Mouse (Mus musculus): ENCODE data around the gene Trabd2b. TPM values are rescaled to one million over a fixed set of nuclear protein-coding genes. Genes with fewer than 3 reads are reported as not detected.

Trabd2b gene
- polyA plus RNA-seq, 1 experiment: 1.6 TPM

DNA sequence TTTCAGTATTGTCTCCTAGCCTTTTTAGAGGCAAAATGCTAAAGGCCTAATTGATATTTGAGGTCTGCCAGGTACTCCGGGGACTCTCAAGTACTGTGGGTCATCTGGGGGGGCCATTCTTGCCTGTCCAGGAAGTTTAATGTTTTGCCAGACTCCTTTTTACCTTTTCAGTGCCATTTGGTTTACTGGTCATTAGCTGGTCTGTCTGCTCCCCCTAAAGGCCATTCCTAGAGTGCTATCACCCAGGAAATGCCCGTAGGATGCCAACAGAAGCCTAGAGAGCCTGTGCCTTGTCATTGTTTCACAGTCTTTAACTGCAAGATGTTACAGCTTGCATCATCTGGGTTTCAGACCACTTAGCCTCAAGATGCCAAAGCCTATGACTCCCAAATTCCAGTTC, 35.7 kb downstream of the Trabd2b start:
- no peaks in the 10 kb centered on the region; the same call in 1 of the 2 replicates for H3K4me1 ChIP-seq (ENCODE audit: control insufficient read depth, insufficient read depth, low read length)
- no peak overlapping the region for H3K27ac ChIP-seq (ENCODE audit: control insufficient read depth, insufficient read depth, low read depth, low read length)
- TF ChIP-seq CTCF (IDR thresholded peaks at IDR 0.05; ENCODE audit: control insufficient read depth, insufficient read depth, insufficient replicate concordance, low read depth, low read length): no peak
- no peak for TF ChIP-seq POLR2A (IDR thresholded peaks at IDR 0.05; ENCODE audit: control insufficient read depth, low read depth, low read length)
- H3K27me3 ChIP-seq (ENCODE audit: control insufficient read depth, insufficient read depth, low read length): no peaks in the 10 kb centered on the region
- no peaks in the 10 kb centered on the region for H3K36me3 ChIP-seq (ENCODE audit: control insufficient read depth, insufficient read depth, low read length)
- no peak overlapping the region for H3K4me3 ChIP-seq (ENCODE audit: control insufficient read depth, low read depth, low read length)

- no peaks in the 10 kb centered on the region for H3K36me3 ChIP-seq (ENCODE audit: control insufficient read depth, insufficient read depth, low read length)
- no peak for TF ChIP-seq POLR2A (IDR thresholded peaks at IDR 0.05; ENCODE audit: control insufficient read depth, low read depth, low read length)
- TF ChIP-seq CTCF (IDR thresholded peaks at IDR 0.05; ENCODE audit: control insufficient read depth, insufficient read depth, insufficient replicate concordance, low read depth, low read length): no peak
These were observed 36.1 kb downstream of the Trabd2b start for GRCm38 (mm10) chr4:114442661-114443060.

DNA sequence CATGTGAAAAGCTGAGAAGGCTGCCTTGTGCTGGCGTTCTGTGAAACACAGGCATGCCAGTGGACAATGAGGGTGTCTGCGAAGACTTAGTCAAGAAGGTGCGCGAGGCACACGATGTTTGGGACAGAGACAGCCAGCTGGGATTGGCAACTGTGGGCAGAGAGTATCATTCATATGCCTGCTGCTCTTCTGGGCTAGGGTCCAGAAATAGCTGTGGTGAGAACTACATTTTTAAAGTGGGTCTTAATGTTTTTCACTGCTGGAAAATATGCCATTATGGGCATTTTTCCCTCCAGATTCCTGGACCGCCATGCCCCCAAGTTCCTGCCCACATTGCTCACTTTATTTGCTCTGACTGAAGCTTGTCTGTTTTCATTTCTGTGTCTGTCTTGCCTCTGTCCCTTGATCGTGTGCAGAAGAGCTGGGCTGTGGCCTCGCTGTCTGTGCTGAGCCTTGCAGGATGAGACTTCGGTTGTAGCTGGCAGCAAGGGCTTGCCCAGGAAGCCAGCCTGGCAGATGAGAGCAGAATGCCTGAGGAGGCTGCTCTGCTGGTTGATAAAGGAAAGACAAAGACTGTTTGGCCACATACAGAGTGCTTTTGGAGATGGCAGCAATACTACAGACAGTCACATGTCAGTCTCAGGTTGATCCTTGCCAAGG, 42.0 kb downstream of the Trabd2b start:
- TF ChIP-seq POLR2A (IDR thresholded peaks at IDR 0.05; ENCODE audit: control insufficient read depth, low read depth, low read length) (no peak), CTCF (IDR thresholded peaks at IDR 0.05; ENCODE audit: control insufficient read depth, insufficient read depth, insufficient replicate concordance, low read depth, low read length) (no peak)
- no peak overlapping the region for H3K4me3 ChIP-seq (ENCODE audit: control insufficient read depth, low read depth, low read length)
- no peaks in the 10 kb centered on the region for H3K4me1 ChIP-seq (ENCODE audit: control insufficient read depth, insufficient read depth, low read length)
- H3K27ac ChIP-seq (ENCODE audit: control insufficient read depth, insufficient read depth, low read depth, low read length): no peak overlapping the region
- H3K27me3 ChIP-seq (ENCODE audit: control insufficient read depth, insufficient read depth, low read length): no peaks in the 10 kb centered on the region
- no peaks in the 10 kb centered on the region for H3K36me3 ChIP-seq (ENCODE audit: control insufficient read depth, insufficient read depth, low read length)

More at GRCm38 (mm10) chr4:114442661-114443060, 36.1 kb downstream of the Trabd2b start:
- Histone ChIP-seq H3K4me3 (ENCODE audit: control insufficient read depth, low read depth, low read length) (no peak overlapping the region), H3K27ac (ENCODE audit: control insufficient read depth, insufficient read depth, low read depth, low read length) (no peak overlapping the region), H3K4me1 (ENCODE audit: control insufficient read depth, insufficient read depth, low read length) (no peaks in the 10 kb centered on the region; the same call in 1 of the 2 replicates), H3K27me3 (ENCODE audit: control insufficient read depth, insufficient read depth, low read length) (no peaks in the 10 kb centered on the region)

- Histone ChIP-seq H3K27me3 (ENCODE audit: control insufficient read depth, insufficient read depth, low read length) (no peaks in the 10 kb centered on the region), H3K4me3 (ENCODE audit: control insufficient read depth, low read depth, low read length) (no peak overlapping the region)
- TF ChIP-seq CTCF (IDR thresholded peaks at IDR 0.05; ENCODE audit: control insufficient read depth, insufficient read depth, insufficient replicate concordance, low read depth, low read length): no peak
- no peak for TF ChIP-seq POLR2A (IDR thresholded peaks at IDR 0.05; ENCODE audit: control insufficient read depth, low read depth, low read length)
These were observed 46.6 kb downstream of the Trabd2b start for GRCm38 (mm10) chr4:114453101-114453500.

GRCm38 (mm10) chr4:114454016-114454415, 47.5 kb downstream of the Trabd2b start:
- Histone ChIP-seq H3K4me3 (ENCODE audit: control insufficient read depth, low read depth, low read length) (no peak overlapping the region), H3K4me1 (ENCODE audit: control insufficient read depth, insufficient read depth, low read length) (no peaks in the 10 kb centered on the region), H3K36me3 (ENCODE audit: control insufficient read depth, insufficient read depth, low read length) (no peaks in the 10 kb centered on the region), H3K27ac (ENCODE audit: control insufficient read depth, insufficient read depth, low read depth, low read length) (no peak overlapping the region), H3K27me3 (ENCODE audit: control insufficient read depth, insufficient read depth, low read length) (no peaks in the 10 kb centered on the region)
- TF ChIP-seq POLR2A (IDR thresholded peaks at IDR 0.05; ENCODE audit: control insufficient read depth, low read depth, low read length) (no peak), CTCF (IDR thresholded peaks at IDR 0.05; ENCODE audit: control insufficient read depth, insufficient read depth, insufficient replicate concordance, low read depth, low read length) (no peak)

More at GRCm38 (mm10) chr4:114453101-114453500, 46.6 kb downstream of the Trabd2b start:
- no peaks in the 10 kb centered on the region for H3K4me1 ChIP-seq (ENCODE audit: control insufficient read depth, insufficient read depth, low read length)
- H3K27ac ChIP-seq (ENCODE audit: control insufficient read depth, insufficient read depth, low read depth, low read length): no peak overlapping the region
- no peaks in the 10 kb centered on the region for H3K36me3 ChIP-seq (ENCODE audit: control insufficient read depth, insufficient read depth, low read length)

GRCm38 (mm10) chr4:114454495-114455186, 48.1 kb downstream of the Trabd2b start:
- TF ChIP-seq CTCF (IDR thresholded peaks at IDR 0.05; ENCODE audit: control insufficient read depth, insufficient read depth, insufficient replicate concordance, low read depth, low read length) (no peak), POLR2A (IDR thresholded peaks at IDR 0.05; ENCODE audit: control insufficient read depth, low read depth, low read length) (no peak)
- no peaks in the 10 kb centered on the region for H3K36me3 ChIP-seq (ENCODE audit: control insufficient read depth, insufficient read depth, low read length)
- H3K4me3 ChIP-seq (ENCODE audit: control insufficient read depth, low read depth, low read length): no peak overlapping the region
- no peak overlapping the region for H3K27ac ChIP-seq (ENCODE audit: control insufficient read depth, insufficient read depth, low read depth, low read length)
- H3K27me3 ChIP-seq (ENCODE audit: control insufficient read depth, insufficient read depth, low read length): no peaks in the 10 kb centered on the region
- H3K4me1 ChIP-seq (ENCODE audit: control insufficient read depth, insufficient read depth, low read length): no peaks in the 10 kb centered on the region; the same call in 1 of the 2 replicates

- Histone ChIP-seq H3K27ac (ENCODE audit: control insufficient read depth, insufficient read depth, low read depth, low read length) (no peak overlapping the region), H3K27me3 (ENCODE audit: control insufficient read depth, insufficient read depth, low read length) (no peaks in the 10 kb centered on the region), H3K4me1 (ENCODE audit: control insufficient read depth, insufficient read depth, low read length) (no peaks in the 10 kb centered on the region; the same call in 1 of the 2 replicates), H3K36me3 (ENCODE audit: control insufficient read depth, insufficient read depth, low read length) (no peaks in the 10 kb centered on the region), H3K4me3 (ENCODE audit: control insufficient read depth, low read depth, low read length) (no peak overlapping the region)
- no peak for TF ChIP-seq POLR2A (IDR thresholded peaks at IDR 0.05; ENCODE audit: control insufficient read depth, low read depth, low read length)
- no peak for TF ChIP-seq CTCF (IDR thresholded peaks at IDR 0.05; ENCODE audit: control insufficient read depth, insufficient read depth, insufficient replicate concordance, low read depth, low read length)
These were observed 50.6 kb downstream of the Trabd2b start for GRCm38 (mm10) chr4:114457111-114457510.

Measured in testis, adult 2 months (tissue).